Mouse (Mus musculus) forebrain, embryonic 16.5 days (tissue): ENCODE measurements around the gene Dennd1b. TPM values are rescaled to one million over a fixed set of nuclear protein-coding genes. Genes with fewer than 3 reads are reported as not detected.

Experiments
- ATAC-seq: fragments of 200-750 bp; cut with Nextera tagmentation; 2 replicates; pipeline ENCODE4 v1.8.0; 2017; ENCODE audit warnings: mild to moderate bottlenecking, moderate library complexity
- H3K27ac ChIP-seq: fragments of 300-500 bp; sonication (generic); 2 replicates; pipeline ENCODE4 v1.5.1; 2014; ENCODE audit warnings: low read length, control low read depth
- H3K27me3 ChIP-seq: fragments of 300-500 bp; sonication (generic); replicated peaks from 2 replicates; pipeline ENCODE4 v1.6.1; 2014; ENCODE audit warnings: low read length; ENCODE audit not compliant: control insufficient read depth, insufficient read depth
- H3K36me3 ChIP-seq: fragments of 300-500 bp; sonication (generic); 2 replicates; pipeline ENCODE4 v1.6.1; 2014; ENCODE audit not compliant: control insufficient read depth, insufficient read depth
- H3K4me1 ChIP-seq: fragments of 300-500 bp; sonication (generic); replicated peaks from 2 replicates; pipeline ENCODE4 v1.6.1; 2014; ENCODE audit warnings: low read length; ENCODE audit not compliant: control insufficient read depth, insufficient read depth
- H3K4me2 ChIP-seq: fragments of 300-500 bp; sonication (generic); 2 replicates; pipeline ENCODE4 v1.6.1; 2014; ENCODE audit warnings: mild to moderate bottlenecking, low read length, control low read depth
- H3K4me3 ChIP-seq: fragments of 300-500 bp; sonication (generic); replicated peaks from 2 replicates; pipeline ENCODE4 v1.5.1; 2014; ENCODE audit warnings: mild to moderate bottlenecking, low read length, control low read depth
- H3K9ac ChIP-seq: fragments of 300-500 bp; sonication (generic); replicated peaks from 2 replicates; pipeline ENCODE4 v1.6.1; 2014; ENCODE audit warnings: low read depth, low read length, control low read depth
- H3K9me3 ChIP-seq: fragments of 300-500 bp; sonication (generic); 2 replicates; pipeline ENCODE4 v1.6.1; 2016; ENCODE audit warnings: low read length; ENCODE audit not compliant: control insufficient read depth
- WGBS: fragments of 180-500 bp; shearing (Covaris S2); extraction: QIAGEN DNeasy Blood & Tissue Kit; methylation state at CpG from one replicate; pipeline ENCODE4 v1.1.7; 2014; 5-methylcytosine and 5-hydroxymethylcytosine counted together
- polyA plus RNA-seq: library from polyadenylated mRNA; unstranded; fragments of >200 nt; fragmentation: Nextera tagmentation; extraction: Ambion mirVana; gene quantifications from 2 replicates; pipeline ENCODE4 v1.2.1, GENCODE M21; 2015

Gene Dennd1b
- polyA plus RNA-seq, 1 experiment from 2014 or later = 9.3 TPM

DNA sequence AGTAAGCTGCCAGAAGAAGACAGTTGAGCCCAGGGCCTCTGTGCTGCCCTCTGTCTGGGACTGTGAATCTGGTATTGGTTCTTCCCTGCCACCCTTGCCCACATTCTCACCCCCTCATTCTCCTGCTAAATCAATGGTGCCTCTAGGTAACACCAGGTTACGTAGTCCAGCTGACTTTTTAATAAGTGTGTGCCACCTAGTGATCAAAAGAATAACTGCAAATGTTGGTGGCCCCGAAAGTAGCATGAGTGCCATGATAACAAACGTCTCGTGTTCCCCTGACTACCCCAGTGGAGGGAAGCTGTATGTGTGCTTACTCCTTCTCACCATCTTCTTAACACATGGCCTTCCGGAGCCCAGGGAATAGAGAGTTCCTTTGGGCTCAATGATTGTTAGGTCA lies 199.6 kb downstream of the Dennd1b start:
- 40% methylated on average over 5 of the region's 5 CpGs for whole genome bisulfite sequencing
- Histone ChIP-seq H3K4me1 (no peaks in the 10 kb centered on the region), H3K9me3 (no peaks in the 10 kb centered on the region), H3K4me2 (no peak overlapping the region), H3K9ac (no peak overlapping the region), H3K36me3 (no peaks in the 10 kb centered on the region), H3K27me3 (no peaks in the 10 kb centered on the region), H3K27ac (no peak overlapping the region), H3K4me3 (no peak overlapping the region)
- peak; percentile 38 for ATAC-seq

DNA sequence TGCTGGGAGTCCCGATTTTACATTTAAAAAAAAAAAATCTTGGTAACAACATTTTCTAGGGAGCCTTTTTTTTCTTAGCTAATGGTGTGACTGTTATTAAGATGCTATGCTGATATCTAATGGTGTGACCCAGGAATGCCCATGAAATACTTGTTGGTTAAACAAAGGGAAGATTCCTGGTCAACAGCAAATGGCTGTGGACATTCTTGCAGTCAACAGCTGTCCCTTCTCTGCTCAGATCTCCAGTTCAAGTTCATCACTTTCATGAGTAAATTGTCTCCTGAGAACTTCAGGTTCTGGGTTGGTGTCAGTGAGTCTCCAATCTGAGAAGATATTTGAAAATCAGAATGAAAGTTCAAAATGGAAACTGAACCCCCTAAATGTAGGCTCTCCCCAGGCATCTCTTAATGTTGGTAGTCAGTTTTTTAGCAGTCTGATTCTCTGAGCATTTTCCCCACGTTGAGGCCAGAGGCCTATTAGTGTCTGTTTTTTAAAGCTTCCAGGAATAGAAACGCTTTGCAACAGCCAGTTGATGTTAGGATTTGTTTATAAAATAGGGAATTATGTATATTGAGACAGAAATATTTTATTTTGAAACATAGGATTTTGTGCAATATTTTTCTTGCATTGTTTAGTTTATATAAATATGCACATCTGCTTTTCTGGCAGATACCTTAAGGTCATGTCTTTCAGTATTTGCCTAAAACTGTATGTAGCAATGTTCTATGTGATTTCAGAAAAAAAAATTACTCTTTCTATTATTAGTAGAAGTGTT lies 211.0 kb downstream of the Dennd1b start:
- no peak overlapping the region for H3K9ac ChIP-seq
- H3K9me3 ChIP-seq = no peaks in the 10 kb centered on the region
- no peak overlapping the region for H3K27ac ChIP-seq
- H3K27me3 ChIP-seq = no peaks in the 10 kb centered on the region
- no peak for ATAC-seq
- H3K36me3 ChIP-seq = no peaks in the 10 kb centered on the region
- no peaks in the 10 kb centered on the region for H3K4me1 ChIP-seq
- WGBS = 78% methylated on average over 3 of the region's 3 CpGs
- no peak overlapping the region for H3K4me3 ChIP-seq
- no peak overlapping the region for H3K4me2 ChIP-seq

DNA sequence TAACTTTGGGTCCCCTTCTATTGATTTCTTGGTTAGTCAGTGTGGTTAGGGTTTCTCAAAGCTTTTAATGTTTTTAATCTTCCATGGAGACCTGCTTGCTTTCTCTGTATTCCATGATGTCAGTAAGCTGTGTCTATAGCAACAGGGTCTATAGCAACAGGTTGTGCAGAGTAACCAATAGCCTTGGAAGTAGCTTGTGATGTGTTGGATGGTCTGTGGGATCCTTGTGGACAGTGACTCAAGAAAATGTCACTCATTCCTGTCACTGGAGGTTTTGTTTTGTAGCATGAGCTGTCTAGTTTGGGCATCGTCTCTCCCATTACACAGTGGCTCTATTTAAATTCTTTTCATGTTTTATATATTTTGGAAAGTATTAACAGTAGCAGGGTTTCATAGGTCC lies 216.5 kb downstream of the Dennd1b start:
- no peak overlapping the region for H3K4me3 ChIP-seq
- no peaks in the 10 kb centered on the region for H3K4me1 ChIP-seq
- WGBS = 81% methylated on average over 1 of the region's 1 CpGs
- no peaks in the 10 kb centered on the region for H3K27me3 ChIP-seq
- H3K4me2 ChIP-seq = no peak overlapping the region
- no peak overlapping the region for H3K9ac ChIP-seq
- H3K36me3 ChIP-seq = no peaks in the 10 kb centered on the region
- no peak for ATAC-seq
- H3K9me3 ChIP-seq = no peaks in the 10 kb centered on the region
- H3K27ac ChIP-seq = no peak overlapping the region

DNA sequence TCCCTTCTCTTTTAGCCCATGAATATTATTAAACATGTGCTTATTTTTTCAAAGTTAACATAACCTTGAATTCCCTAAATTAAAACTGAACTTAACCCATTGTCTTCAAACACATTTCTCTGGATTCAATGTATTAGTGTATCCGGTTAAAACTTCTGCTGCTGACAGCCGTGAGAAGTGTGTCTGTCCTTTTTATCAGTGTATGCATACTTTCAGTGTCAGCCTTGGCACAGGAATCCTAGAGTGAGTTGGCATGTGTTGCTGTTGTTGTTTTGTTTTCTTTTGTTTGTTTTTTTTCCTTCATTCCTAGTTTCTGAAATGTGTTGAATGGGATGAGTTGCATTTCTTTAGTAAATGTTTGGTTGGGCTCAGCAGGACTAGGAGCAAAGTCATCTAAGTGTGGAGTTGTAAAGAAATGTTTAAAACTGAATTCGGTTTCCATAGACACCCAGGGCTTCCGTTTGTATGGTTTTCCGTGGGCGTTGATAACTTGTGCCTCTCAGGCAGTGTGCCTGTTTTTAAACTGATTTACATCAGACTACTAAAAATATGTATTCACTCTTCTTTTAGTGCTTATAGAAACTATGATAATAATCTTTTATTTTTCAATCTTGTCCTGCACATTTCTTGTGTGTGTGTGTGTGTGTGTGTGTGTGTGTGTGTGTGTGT lies 217.4 kb downstream of the Dennd1b start:
- no peak for ATAC-seq
- no peaks in the 10 kb centered on the region for H3K27me3 ChIP-seq
- no peaks in the 10 kb centered on the region for H3K4me1 ChIP-seq
- no peaks in the 10 kb centered on the region for H3K9me3 ChIP-seq
- H3K36me3 ChIP-seq = no peaks in the 10 kb centered on the region
- 72% methylated on average over 6 of the region's 6 CpGs for WGBS
- H3K4me3 ChIP-seq = no peak overlapping the region
- no peak overlapping the region for H3K9ac ChIP-seq
- H3K27ac ChIP-seq = no peak overlapping the region
- H3K4me2 ChIP-seq = no peak overlapping the region

DNA sequence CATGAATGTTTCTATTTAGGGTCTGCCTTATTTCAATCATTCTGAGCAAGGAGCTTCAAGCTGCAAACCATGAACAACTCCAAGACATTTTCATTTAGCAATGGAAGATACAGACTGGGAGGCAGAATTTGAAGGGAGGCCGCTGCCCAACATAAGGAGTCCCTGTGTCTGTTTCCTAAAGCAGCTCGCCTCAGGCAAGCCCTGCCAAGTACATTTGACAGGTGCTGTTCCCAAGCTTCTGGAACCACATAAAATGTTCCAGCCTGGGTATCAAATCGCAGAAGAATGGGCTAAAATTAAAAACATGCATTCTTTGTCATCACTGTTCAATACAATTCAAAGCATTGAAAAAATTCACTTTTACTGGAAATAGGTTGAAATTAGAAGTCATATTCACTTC lies 229.4 kb downstream of the Dennd1b start:
- H3K4me1 ChIP-seq = peaks cover 5% of the 10 kb centered on the region
- no peak overlapping the region for H3K9ac ChIP-seq
- 72% methylated on average over 3 of the region's 3 CpGs for WGBS
- no peak overlapping the region for H3K27ac ChIP-seq
- no peak for ATAC-seq
- no peaks in the 10 kb centered on the region for H3K9me3 ChIP-seq
- no peak overlapping the region for H3K4me2 ChIP-seq
- no peaks in the 10 kb centered on the region for H3K27me3 ChIP-seq
- H3K4me3 ChIP-seq = no peak overlapping the region
- H3K36me3 ChIP-seq = no peaks in the 10 kb centered on the region

DNA sequence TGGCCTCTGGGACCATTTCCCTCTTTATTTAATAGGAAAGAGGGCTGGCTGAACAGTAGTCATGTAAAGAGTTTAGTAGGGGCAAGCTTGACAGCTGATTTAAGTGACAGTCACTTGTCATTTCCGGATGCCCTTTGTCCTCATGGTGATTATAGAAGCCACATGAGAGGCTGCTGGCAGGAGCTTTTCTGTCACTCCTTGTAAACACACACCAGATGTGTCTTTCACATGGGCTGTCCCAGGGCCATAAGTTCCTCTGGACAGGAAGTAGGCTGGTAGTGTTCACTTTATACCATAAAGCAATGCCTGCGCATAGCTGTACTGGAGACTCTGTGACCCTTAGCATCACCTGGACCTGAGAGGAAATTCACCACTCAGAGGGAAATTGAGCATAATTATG lies 230.8 kb downstream of the Dennd1b start:
- no peak overlapping the region for H3K27ac ChIP-seq
- no peak overlapping the region for H3K9ac ChIP-seq
- 41% methylated on average over 2 of the region's 2 CpGs for WGBS
- H3K36me3 ChIP-seq = no peaks in the 10 kb centered on the region
- H3K4me2 ChIP-seq = no peak overlapping the region
- H3K27me3 ChIP-seq = no peaks in the 10 kb centered on the region
- ATAC-seq = no peak
- H3K4me3 ChIP-seq = no peak overlapping the region
- H3K9me3 ChIP-seq = no peaks in the 10 kb centered on the region
- H3K4me1 ChIP-seq = peaks cover 5% of the 10 kb centered on the region

DNA sequence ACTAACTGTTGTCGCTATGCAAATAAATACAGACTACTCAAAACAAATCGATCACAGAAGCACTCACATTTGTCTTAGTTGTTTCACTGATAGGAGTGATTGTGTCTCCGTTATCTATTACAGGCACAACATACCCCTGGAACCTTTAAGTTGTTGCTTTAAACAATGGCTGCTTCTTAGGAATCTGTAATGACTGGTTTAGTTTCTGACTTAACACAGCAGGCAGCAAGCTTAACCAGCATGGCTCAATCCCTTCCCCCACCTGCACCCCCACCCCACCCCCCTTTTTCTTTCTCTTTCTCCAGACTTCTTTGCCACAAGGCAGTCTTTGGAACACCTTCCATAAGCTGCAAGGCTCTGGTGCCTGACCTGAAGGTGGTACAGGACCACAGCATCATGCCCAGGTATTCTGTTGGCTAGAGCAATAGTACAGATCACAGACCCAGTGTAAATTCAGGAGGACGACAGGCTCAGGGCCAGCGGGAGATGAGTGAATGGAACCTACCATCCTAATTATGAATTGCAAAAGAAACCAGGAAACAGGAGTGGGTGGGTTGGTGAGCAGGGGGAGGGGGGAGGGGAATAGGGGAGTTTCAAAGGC lies 231.3 kb downstream of the Dennd1b start:
- no peak overlapping the region for H3K9ac ChIP-seq
- no peak overlapping the region for H3K27ac ChIP-seq
- H3K4me1 ChIP-seq = peaks cover 5% of the 10 kb centered on the region
- H3K4me2 ChIP-seq = no peak overlapping the region
- H3K36me3 ChIP-seq = no peaks in the 10 kb centered on the region
- H3K9me3 ChIP-seq = no peaks in the 10 kb centered on the region
- ATAC-seq = no peak
- 10% methylated on average over 5 of the region's 5 CpGs for WGBS
- no peak overlapping the region for H3K4me3 ChIP-seq
- no peaks in the 10 kb centered on the region for H3K27me3 ChIP-seq

DNA sequence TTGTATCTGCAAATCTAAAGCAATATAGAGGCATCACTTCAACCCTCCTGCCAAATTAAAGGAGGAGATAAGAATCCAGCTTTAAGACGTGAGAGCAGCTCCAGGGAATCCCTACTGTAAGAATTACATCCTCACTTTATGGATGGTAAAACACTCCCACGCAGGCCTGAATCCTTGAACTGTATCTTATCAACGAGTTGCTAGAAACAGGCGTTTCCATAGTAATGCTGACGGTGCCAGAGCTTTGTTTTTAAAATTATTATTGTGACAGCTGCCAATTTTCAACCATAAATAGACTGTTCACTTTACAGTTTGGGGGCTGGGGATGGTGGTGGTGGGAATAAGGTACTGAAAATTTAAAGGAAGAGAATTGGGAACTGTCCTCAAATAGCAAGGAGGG lies 239.8 kb downstream of the Dennd1b start:
- no peaks in the 10 kb centered on the region for H3K27me3 ChIP-seq
- H3K9ac ChIP-seq = no peak overlapping the region
- 33% methylated on average over 5 of the region's 5 CpGs for WGBS
- H3K4me1 ChIP-seq = no peaks in the 10 kb centered on the region
- no peaks in the 10 kb centered on the region for H3K9me3 ChIP-seq
- no peak overlapping the region for H3K4me3 ChIP-seq
- H3K4me2 ChIP-seq = no peak overlapping the region
- ATAC-seq = peak; percentile 72
- H3K27ac ChIP-seq = no peak overlapping the region
- no peaks in the 10 kb centered on the region for H3K36me3 ChIP-seq

DNA sequence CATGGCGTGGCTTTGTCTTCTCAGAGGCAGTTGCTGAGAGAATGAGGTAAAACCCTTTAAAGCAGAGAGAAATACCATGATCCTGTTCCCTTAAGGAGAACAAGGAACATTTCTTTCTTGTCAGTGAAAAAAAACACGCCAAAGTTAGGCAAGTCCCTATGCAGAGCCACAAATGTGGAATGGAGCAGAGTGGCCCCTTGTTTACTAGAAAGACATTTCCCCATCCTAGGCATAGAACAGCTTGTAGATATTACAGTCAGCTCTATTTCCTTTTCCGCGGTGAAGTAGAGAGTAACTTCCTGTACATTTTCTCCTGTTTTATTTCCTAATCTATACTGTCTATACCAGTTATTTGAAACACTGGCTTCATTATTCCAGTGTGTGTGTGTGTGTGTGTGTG lies 243.0 kb downstream of the Dennd1b start:
- Histone ChIP-seq H3K27ac (no peak overlapping the region), H3K4me1 (peaks cover 13% of the 10 kb centered on the region), H3K9me3 (no peaks in the 10 kb centered on the region), H3K9ac (no peak overlapping the region), H3K27me3 (no peaks in the 10 kb centered on the region), H3K4me2 (no peak overlapping the region), H3K4me3 (no peak overlapping the region), H3K36me3 (no peaks in the 10 kb centered on the region)
- WGBS = 75% methylated on average over 4 of the region's 4 CpGs
- ATAC-seq = no peak
